Mouse (Mus musculus): Measurements from ENCODE around the gene Hist1h1c.
A peak's percentile ranks its signal among the peaks of the same experiment; 100 is the strongest.
"Not testable (repeated sequence)": the region's sequence is repeated elsewhere in the genome, so short reads cannot be mapped to it uniquely, and the experiment has no call there.

The Hist1h1c gene

GRCm38 (mm10) chr13:23760240-23760971 is 21.8 kb downstream of the Hist1h1c start:
- DNase-seq (ENCODE audit: low read depth in 2 of 2, low spot score in 2 of 2), result peak in 1 of 2 experiments; percentile 36

GRCm38 (mm10) chr13:23760972-23761864 is 22.6 kb downstream of the Hist1h1c start, which contains the start of gene Hist1h4a:
Gene Hist1h4a, minus strand, starts transcription at chr13:23761230.
- peak; percentile 97 to 99 for DNase-seq (ENCODE audit: low read depth in 2 of 2, low spot score in 2 of 2)

DNA sequence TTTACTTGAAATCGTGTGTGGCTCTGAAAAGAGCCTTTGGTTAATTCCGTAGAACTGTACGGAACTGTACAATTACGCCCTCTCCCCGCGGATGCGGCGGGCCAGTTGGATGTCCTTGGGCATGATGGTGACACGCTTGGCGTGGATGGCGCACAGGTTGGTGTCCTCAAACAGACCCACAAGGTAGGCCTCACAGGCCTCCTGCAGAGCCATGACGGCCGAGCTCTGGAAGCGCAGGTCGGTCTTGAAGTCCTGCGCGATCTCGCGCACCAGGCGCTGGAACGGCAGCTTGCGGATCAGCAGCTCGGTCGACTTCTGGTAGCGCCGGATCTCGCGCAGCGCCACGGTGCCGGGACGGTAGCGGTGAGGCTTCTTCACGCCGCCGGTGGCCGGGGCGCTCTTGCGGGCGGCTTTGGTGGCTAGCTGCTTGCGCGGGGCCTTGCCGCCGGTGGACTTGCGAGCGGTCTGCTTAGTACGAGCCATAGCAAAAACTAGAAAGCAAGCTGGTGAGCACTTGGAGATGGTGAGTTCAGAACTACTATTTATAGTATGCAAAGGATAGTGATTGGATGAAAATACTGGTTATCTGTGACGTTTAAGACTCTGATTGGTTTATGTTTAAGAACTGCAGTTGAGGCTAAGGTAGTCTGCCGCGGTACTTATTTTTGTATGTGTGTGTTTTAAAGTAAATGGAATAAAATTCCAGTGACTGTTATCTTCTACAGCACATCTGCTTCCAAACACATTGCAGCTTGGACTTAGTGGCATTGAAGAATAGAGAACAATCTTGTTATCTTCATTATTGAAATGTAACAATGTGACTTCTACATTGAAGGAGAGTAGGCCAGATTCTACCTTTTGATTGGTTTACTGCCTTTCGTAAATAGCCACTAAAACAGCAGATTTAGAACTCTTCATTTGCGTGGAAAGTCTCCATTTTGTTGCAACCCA is 23.5 kb downstream of the Hist1h1c start, which contains the start of gene Hist1h3a:
Gene Hist1h3a (minus strand): TSS at position 516 of the 951 bp plus-strand sequence.
- peak; percentile 52 for DNase-seq (ENCODE audit: low read depth in 2 of 2, low spot score in 2 of 2)

GRCm38 (mm10) chr13:23763242-23763585 is 24.6 kb downstream of the Hist1h1c start:
- DNase-seq (ENCODE audit: low read depth in 2 of 2, low spot score in 2 of 2), result no peak

DNA sequence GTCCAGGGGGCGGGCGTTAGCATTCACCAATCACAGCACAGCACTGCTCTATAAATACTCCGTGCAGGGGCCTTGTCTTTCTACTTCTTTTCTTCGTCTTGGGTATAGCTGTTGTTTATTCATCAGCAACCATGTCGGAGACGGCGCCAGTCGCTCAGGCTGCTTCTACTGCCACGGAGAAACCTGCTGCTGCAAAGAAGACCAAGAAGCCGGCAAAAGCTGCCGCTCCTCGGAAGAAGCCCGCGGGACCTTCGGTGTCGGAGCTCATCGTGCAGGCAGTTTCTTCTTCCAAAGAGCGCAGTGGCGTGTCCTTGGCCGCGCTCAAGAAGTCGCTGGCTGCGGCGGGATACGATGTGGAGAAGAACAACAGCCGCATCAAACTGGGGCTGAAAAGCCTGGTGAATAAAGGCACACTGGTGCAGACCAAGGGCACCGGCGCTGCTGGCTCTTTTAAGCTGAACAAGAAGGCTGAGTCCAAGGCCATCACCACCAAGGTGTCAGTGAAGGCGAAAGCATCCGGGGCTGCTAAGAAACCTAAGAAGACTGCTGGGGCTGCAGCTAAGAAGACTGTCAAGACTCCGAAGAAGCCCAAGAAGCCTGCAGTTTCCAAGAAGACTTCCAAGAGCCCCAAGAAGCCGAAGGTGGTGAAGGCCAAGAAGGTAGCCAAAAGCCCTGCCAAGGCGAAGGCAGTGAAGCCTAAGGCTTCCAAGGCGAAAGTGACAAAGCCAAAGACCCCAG is 25.1 kb downstream of the Hist1h1c start, which contains the start of gene Hist1h1a:
Gene Hist1h1a (plus strand): TSS at position 81 of the 738 bp plus-strand sequence.
- DNase-seq (ENCODE audit: low read depth in 2 of 2, low spot score in 2 of 2), result peak; percentile 67 to 76

DNA sequence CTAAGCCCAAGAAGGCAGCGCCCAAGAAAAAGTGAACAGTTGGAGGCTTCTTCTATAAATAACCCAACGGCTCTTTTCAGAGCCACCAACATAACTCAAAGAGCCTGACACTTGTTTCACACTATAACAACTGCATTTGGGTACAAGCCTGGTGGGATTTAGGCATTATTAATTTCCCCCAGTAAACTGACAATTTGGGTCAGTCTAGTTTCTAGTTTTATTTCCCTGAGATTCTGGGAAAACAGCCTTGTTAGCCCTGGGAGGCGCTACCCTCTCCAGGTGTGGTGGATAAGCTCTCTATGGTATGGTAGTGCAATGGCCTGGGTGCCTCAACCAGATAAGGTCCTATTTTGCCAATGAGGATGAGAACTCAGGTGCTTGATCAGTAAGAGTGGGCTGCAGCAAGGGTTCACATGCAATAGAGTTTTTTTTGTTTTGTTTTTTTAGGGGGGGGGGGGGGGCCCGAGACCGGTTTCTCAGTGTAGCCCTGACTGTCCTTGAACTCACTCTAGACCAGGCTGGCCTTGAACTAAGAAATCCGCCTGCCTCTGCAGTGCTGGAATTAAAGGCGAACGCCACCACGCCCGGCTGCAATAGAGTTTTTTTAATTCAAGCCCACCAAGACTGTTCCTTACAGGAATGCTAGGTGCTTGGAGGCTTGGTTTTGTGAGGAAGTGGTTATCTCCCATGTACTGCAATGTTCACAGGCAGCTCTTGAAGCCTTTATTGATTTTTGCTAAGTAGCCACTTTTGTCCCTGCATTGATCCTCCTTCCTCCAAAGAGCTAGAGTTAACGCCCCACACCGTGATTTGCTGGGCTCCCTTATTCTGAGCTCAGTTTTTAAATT is 25.9 kb downstream of the Hist1h1c start:
- no peak for DNase-seq (ENCODE audit: low read depth in 2 of 2, low spot score in 2 of 2)

GRCm38 (mm10) chr13:23765172-23765513 is 26.5 kb downstream of the Hist1h1c start:
- DNase-seq (ENCODE audit: low read depth in 2 of 2, low spot score in 2 of 2), result no peak

GRCm38 (mm10) chr13:23766772-23767171 is 28.2 kb downstream of the Hist1h1c start:
- no peak for DNase-seq (ENCODE audit: low read depth in 2 of 2, low spot score in 2 of 2)

DNA sequence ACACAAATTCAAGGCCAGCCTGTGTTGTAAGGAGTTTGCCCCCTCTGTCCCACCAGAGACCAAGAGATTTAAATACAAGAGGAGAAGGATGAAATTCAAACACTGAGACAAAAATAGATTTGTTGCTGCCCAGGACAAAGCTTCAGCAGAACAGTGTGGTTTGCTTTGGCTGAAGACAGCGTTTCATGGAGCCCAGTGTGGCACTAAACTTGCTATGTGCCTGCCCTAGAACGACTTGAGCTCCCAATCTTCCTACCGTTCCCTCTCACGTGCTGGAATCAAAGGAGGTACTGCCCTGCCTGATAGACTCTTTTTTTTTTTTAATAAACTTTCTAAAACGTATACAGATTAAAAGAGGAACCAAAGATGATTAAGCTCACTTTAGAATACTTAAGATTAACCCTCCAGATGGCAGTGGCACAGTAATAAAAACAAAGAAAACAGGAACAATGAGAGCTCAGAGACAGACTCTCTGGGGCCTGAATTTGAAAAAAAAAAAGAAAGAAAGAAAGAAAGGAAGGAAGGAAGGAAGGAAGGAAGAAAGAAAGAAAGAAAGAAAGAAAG is 30.3 kb downstream of the Hist1h1c start:
- DNase-seq (ENCODE audit: low read depth in 2 of 2, low spot score in 2 of 2), result no peak

DNA sequence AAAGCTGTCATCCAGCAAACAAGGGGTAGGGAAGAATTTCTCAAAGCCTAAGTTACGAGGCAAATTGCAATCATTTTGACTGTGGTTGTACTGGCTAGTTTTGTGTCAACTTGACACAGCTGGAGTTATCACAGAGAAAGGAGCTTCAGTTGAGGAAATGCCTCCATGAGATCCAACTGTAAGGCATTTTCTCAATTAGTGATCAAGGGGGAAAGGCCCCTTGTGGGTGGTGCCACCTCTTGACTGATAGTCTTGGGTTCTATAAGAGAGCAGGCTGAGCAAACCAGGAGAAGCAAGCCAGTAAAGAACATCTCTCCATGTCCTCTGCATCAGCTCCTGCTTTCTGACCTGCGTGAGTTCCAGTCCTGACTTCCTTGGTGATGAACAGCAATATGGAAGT is 31.0 kb downstream of the Hist1h1c start, which contains the start of gene Trim38:
Gene Trim38 (plus strand): TSS at position 301 of the 400 bp plus-strand sequence.
- DNase-seq (ENCODE audit: low read depth in 2 of 2, low spot score in 2 of 2), result not testable (repeated sequence)

- DNase-seq (ENCODE audit: low read depth in 2 of 2, low spot score in 2 of 2), result no peak
Observed at GRCm38 (mm10) chr13:23772561-23773313, 34.1 kb downstream of the Hist1h1c start.

DNA sequence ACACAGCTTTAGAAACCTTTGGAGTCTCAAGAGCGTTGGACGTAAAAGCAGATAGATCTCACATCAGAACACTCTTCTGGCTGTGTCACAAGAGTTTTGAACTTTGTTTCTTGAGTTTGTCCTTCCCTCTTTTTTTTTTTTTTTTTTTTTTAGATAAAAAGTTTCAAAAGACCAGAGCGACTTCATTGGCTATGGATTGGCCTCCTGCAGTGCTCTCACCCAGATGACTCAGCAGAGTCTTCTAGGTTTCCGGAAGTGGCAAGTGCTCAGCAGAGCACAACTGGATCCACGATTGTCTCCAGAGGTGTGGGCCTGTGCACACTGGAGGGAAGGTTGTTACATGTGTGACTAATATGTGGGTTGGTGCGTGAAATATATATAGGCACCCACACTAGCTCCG is 39.7 kb downstream of the Hist1h1c start:
- no peak for DNase-seq (ENCODE audit: low read depth in 2 of 2, low spot score in 2 of 2)

GRCm38 (mm10) chr13:23779025-23779424 is 40.4 kb downstream of the Hist1h1c start:
- DNase-seq (ENCODE audit: low read depth in 2 of 2, low spot score in 2 of 2), result no peak

Data from CD8-positive naive resting alpha-beta T cell, adult 2 months (primary cell).